Mouse (Mus musculus) kidney, embryonic 14.5 days (tissue): ENCODE data around the gene Olfr1495. TPM values are rescaled to one million over a fixed set of nuclear protein-coding genes. Genes with fewer than 3 reads are reported as not detected.
"Not testable (repeated sequence)": the region's sequence is repeated elsewhere in the genome, so short reads cannot be mapped to it uniquely, and the experiment has no call there.

Experiments used
- ATAC-seq: fragments of 200-750 bp; cut with Nextera tagmentation; 2 replicates; pipeline ENCODE4 v1.8.0; 2017; ENCODE audit warnings: moderate number of reproducible peaks, mild to moderate bottlenecking, moderate TSS enrichment, moderate library complexity; ENCODE audit not compliant: low FRiP score, low TSS enrichment
- H3K27ac ChIP-seq: fragments of 300-500 bp; sonication (generic); 2 replicates; pipeline ENCODE4 v1.5.1; 2014; ENCODE audit warnings: low read depth, mild to moderate bottlenecking, low read length, moderate library complexity, mixed read lengths
- H3K27me3 ChIP-seq: fragments of 300-500 bp; sonication (generic); 2 replicates; pipeline ENCODE4 v1.6.1; 2014; ENCODE audit warnings: mild to moderate bottlenecking, low read length; ENCODE audit not compliant: control insufficient read depth, insufficient read depth
- H3K36me3 ChIP-seq: fragments of 300-500 bp; sonication (generic); 2 replicates; pipeline ENCODE4 v1.6.1; 2014; ENCODE audit warnings: low read length, mixed read lengths; ENCODE audit not compliant: control insufficient read depth, insufficient read depth
- H3K4me1 ChIP-seq: fragments of 300-500 bp; sonication (generic); 2 replicates; pipeline ENCODE4 v1.6.1; 2014; ENCODE audit warnings: low read length, mixed read lengths; ENCODE audit not compliant: control insufficient read depth, insufficient read depth
- H3K4me2 ChIP-seq: fragments of 300-500 bp; sonication (generic); replicated peaks from 2 replicates; pipeline ENCODE4 v1.6.1; 2014; ENCODE audit warnings: low read depth, mild to moderate bottlenecking, low read length
- H3K4me3 ChIP-seq: fragments of 300-500 bp; sonication (generic); 2 replicates; pipeline ENCODE4 v1.5.1; 2014; ENCODE audit warnings: mild to moderate bottlenecking, low read length
- H3K9ac ChIP-seq: fragments of 300-500 bp; sonication (generic); 2 replicates; pipeline ENCODE4 v1.6.1; 2014; ENCODE audit warnings: low read depth, mild to moderate bottlenecking, low read length, moderate library complexity
- H3K9me3 ChIP-seq: fragments of 300-500 bp; sonication (generic); 2 replicates; pipeline ENCODE4 v1.6.1; 2016; ENCODE audit warnings: low read length; ENCODE audit not compliant: control insufficient read depth
- WGBS: fragments of 180-500 bp; shearing (Covaris S2); extraction: QIAGEN DNeasy Blood & Tissue Kit; methylation state at CpG from one replicate; pipeline ENCODE4 v1.1.7; 2014; 5-methylcytosine and 5-hydroxymethylcytosine counted together
- polyA plus RNA-seq: library from polyadenylated mRNA; unstranded; fragments of >200 nt; fragmentation: Nextera tagmentation; extraction: Ambion mirVana; gene quantifications from 2 replicates; pipeline ENCODE4 v1.2.1, GENCODE M21; 2014

Olfr1495 gene
- not detected in 2 replicates for polyA plus RNA-seq

- 83% methylated on average over 3 of the region's 3 CpGs for WGBS
- no peak for ATAC-seq
- Histone ChIP-seq H3K4me3 (no peak within 1 kb of the TSS), H3K36me3 (no peaks in the 10 kb centered on the region), H3K4me2 (no peak within 1 kb of the TSS), H3K27ac (no peak within 1 kb of the TSS), H3K9ac (no peak within 1 kb of the TSS), H3K4me1 (no peaks in the 10 kb centered on the region), H3K27me3 (no peaks in the 10 kb centered on the region), H3K9me3 (no peaks in the 10 kb centered on the region)
Measured at GRCm38 (mm10) chr19:13764306-13764705, at the start of gene Olfr1495. TSS of gene Olfr1495 (plus strand) at chr19:13764606.

DNA sequence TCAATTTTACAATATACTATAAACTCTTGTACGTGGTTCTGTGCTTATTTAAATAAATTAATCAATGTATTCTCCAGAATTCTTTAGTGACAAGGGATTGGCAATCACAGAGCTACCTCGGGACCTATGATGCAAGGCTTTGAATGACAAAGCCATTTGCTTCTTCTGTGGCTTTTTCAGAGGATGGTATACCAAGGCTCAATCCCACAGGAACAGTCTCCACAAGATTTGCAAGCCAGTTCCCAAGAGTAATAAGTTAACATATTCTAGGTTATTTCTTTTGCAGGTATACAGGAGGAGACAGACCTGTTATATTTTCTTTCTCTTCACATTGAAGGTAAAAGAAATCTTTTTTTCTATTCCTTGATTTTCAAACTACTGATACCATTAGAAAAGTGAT lies 41.4 kb upstream of the Olfr1495 start, which contains the start of gene Olfr1493-ps1:
Gene Olfr1493-ps1, plus strand, starts transcription at position 301 of the 400 bp plus-strand sequence.
- Histone ChIP-seq H3K4me2 (no peak within 1 kb of the TSS), H3K27me3 (no peaks in the 10 kb centered on the region), H3K36me3 (no peaks in the 10 kb centered on the region), H3K9ac (no peak within 1 kb of the TSS), H3K9me3 (no peaks in the 10 kb centered on the region), H3K4me3 (no peak within 1 kb of the TSS), H3K4me1 (no peaks in the 10 kb centered on the region), H3K27ac (no peak within 1 kb of the TSS)
- no peak for ATAC-seq
- WGBS = 61% methylated on average over 2 of the region's 2 CpGs

- H3K36me3 ChIP-seq = no peaks in the 10 kb centered on the region
- H3K27ac ChIP-seq = no peak within 1 kb of the TSS
- H3K4me3 ChIP-seq = no peak within 1 kb of the TSS
- WGBS = 75% methylated on average over 4 of the region's 4 CpGs
- H3K9ac ChIP-seq = no peak within 1 kb of the TSS
- no peak within 1 kb of the TSS for H3K4me2 ChIP-seq
- no peaks in the 10 kb centered on the region for H3K4me1 ChIP-seq
- no peaks in the 10 kb centered on the region for H3K9me3 ChIP-seq
- H3K27me3 ChIP-seq = no peaks in the 10 kb centered on the region
- ATAC-seq = no peak
Measured at GRCm38 (mm10) chr19:13739428-13739827, 25.0 kb upstream of the Olfr1495 start, which contains the start of gene Olfr1494. TSS of gene Olfr1494 (plus strand) at chr19:13739728.

DNA sequence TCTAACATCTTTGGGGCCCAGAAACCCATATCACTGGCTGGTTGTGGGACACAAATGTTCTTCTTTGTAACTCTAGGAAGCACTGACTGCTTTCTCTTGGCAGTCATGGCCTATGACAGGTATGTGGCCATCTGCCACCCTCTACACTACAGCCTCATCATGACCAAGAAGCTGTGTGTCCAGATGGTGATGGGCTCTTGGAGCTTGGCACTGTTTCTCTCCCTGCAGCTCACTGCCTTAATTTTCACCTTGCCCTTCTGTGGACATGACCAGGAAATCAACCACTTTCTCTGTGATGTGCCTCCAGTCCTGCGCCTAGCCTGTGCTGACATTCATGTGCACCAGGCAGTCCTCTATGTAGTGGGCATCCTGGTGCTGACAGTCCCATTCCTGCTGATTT lies 15.0 kb upstream of the Olfr1495 start:
- Histone ChIP-seq H3K36me3 (no peaks in the 10 kb centered on the region), H3K4me3 (no peak overlapping the region), H3K4me1 (no peaks in the 10 kb centered on the region), H3K4me2 (no peak overlapping the region), H3K27me3 (no peaks in the 10 kb centered on the region), H3K27ac (no peak overlapping the region), H3K9me3 (no peaks in the 10 kb centered on the region), H3K9ac (no peak overlapping the region)
- 89% methylated on average over 1 of the region's 1 CpGs for WGBS
- ATAC-seq = no peak

DNA sequence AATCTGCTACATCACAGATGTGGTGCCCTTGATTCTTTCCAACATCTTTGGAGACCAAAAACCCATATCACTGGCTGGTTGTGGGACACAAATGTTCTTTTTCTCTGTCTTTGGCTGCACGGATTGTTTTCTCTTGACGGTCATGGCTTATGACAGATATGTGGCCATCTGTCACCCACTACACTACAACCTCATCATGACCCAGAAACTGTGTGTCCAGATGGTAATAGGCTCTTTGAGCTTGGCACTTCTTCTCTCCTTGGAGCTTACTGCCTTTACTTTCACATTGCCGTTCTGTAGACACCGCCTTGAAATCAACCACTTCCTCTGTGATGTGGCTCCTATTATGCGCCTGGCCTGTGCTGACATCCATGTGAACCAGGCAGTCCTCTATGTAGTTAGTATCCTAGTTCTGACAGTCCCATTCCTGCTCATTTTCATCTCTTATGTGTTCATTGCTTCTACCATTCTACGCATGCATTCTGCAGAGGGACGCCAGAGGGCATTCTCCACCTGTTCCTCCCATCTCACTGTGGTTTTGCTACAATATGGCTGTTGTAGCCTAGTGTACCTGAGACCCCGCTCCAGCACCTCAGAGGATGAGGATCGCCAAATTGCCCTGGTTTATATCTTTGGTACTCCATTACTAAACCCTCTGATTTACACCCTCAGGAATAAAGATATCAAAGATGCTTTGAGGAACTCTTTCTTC lies 4.3 kb downstream of the Olfr1495 start:
- WGBS = 89% methylated on average over 9 of the region's 9 CpGs
- Histone ChIP-seq H3K4me3 (no peak overlapping the region), H3K36me3 (no peaks in the 10 kb centered on the region), H3K27me3 (no peaks in the 10 kb centered on the region), H3K9me3 (no peaks in the 10 kb centered on the region), H3K4me2 (no peak overlapping the region), H3K27ac (no peak overlapping the region), H3K4me1 (no peaks in the 10 kb centered on the region), H3K9ac (no peak overlapping the region)
- ATAC-seq = no peak

DNA sequence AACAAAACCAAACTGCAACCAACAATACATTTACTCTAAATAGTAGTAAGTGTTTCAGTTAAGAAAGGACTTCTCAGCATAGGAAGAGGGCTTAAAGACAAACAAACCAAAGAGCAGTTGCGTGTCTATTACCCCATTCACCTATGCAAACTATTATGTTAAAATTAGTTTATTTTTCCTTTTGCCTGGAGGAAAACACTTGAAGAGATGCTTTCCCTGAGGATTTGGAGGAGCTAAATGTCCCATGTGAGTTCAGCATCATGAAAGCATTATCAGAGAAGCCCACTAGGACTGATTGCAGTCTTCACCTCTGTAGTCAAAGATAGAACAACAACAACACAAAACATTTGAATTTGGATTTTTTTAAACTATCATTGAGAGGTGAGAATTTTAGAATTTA lies 13.2 kb downstream of the Olfr1495 start, which contains the start of gene Olfr1496:
Gene Olfr1496, plus strand, starts transcription at position 301 of the 400 bp plus-strand sequence.
- Histone ChIP-seq H3K4me1 (no peaks in the 10 kb centered on the region), H3K4me3 (no peak within 1 kb of the TSS), H3K27me3 (no peaks in the 10 kb centered on the region), H3K27ac (no peak within 1 kb of the TSS), H3K9ac (no peak within 1 kb of the TSS), H3K4me2 (no peak within 1 kb of the TSS), H3K9me3 (no peaks in the 10 kb centered on the region), H3K36me3 (no peaks in the 10 kb centered on the region)
- WGBS = 91% methylated on average over 1 of the region's 1 CpGs
- ATAC-seq = no peak

DNA sequence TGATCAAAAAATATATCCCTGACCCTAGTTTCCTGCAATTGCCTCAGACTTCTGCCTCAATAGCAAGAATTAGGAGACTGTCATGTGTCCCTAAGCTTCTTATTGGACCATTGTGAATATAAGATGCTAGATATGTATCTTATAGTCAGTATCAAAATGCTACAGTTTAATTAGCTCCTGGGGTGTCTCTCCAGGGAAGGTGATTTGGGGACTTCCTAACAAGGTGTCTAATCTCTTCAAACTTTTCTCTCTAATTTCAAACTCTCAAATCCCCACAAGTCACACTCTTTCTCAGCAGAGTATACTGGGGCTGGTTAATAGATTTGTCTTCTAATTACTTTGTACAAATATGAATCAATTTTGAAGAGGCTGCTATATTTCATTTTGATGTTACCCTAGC lies 33.7 kb downstream of the Olfr1495 start, which contains the start of gene Olfr1497:
Gene Olfr1497, minus strand, starts transcription at position 101 of the 400 bp plus-strand sequence.
- Histone ChIP-seq H3K9me3 (no peaks in the 10 kb centered on the region), H3K4me3 (no peak within 1 kb of the TSS), H3K4me2 (no peak within 1 kb of the TSS), H3K27ac (no peak within 1 kb of the TSS), H3K9ac (no peak within 1 kb of the TSS), H3K4me1 (no peaks in the 10 kb centered on the region), H3K36me3 (no peaks in the 10 kb centered on the region), H3K27me3 (no peaks in the 10 kb centered on the region)
- no peak for ATAC-seq

DNA sequence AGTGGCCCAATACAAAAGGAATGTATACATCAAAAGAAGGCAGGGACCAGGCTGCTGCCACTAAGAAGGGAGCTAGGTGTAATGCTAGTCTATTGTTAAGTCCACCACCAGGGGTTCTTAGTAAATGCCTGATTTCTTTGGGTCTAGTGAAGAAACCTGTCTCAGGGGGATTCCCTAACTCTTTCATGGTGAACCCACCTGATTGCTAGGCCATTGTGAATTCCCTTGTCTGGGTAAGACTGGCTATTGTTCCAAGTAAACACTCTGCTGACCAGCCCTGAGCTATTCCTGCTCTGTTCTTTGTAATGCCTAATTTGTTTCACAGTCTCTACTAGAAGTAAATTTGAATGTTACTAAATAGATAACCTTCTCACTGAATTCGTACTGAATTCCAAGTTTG lies 41.1 kb downstream of the Olfr1495 start:
- not testable (repeated sequence) for ATAC-seq

GRCm38 (mm10) chr19:13812823-13813222 lies 48.4 kb downstream of the Olfr1495 start:
- no peaks in the 10 kb centered on the region for H3K36me3 ChIP-seq
- no peak overlapping the region for H3K27ac ChIP-seq
- no peak overlapping the region for H3K9ac ChIP-seq
- no peaks in the 10 kb centered on the region for H3K27me3 ChIP-seq
- WGBS = 70% methylated on average over 2 of the region's 2 CpGs
- H3K9me3 ChIP-seq = no peaks in the 10 kb centered on the region
- no peak for ATAC-seq
- H3K4me2 ChIP-seq = no peak overlapping the region
- no peak overlapping the region for H3K4me3 ChIP-seq
- H3K4me1 ChIP-seq = no peaks in the 10 kb centered on the region

More for the DNA sequence above, 41.1 kb downstream of the Olfr1495 start:
- not testable (repeated sequence) for H3K9ac ChIP-seq, H3K4me3 ChIP-seq, H3K9me3 ChIP-seq, H3K27ac ChIP-seq, H3K4me1 ChIP-seq, H3K27me3 ChIP-seq, H3K4me2 ChIP-seq, H3K36me3 ChIP-seq
- 74% methylated on average over 1 of the region's 1 CpGs for WGBS
